Mouse (Mus musculus) spleen, postnatal 36 days (tissue): ENCODE measurements around the gene Fbxl17.

Source experiments
- DNase-seq, 2 experiments: peaks; one replicate each; pipeline ENCODE4 v3.0.0; 2022; ENCODE audit warnings: low spot score in 2 of 2, mixed read lengths in 1 of 2

Fbxl17 gene

GRCm38 (mm10) chr17:63402741-63403681, 96.8 kb downstream of the Fbxl17 start:
- peak in 1 of 2 experiments; percentile 15 for DNase-seq

GRCm38 (mm10) chr17:63402170-63402569, 97.6 kb downstream of the Fbxl17 start:
- peak in 1 of 2 experiments; percentile 23 for DNase-seq

DNA sequence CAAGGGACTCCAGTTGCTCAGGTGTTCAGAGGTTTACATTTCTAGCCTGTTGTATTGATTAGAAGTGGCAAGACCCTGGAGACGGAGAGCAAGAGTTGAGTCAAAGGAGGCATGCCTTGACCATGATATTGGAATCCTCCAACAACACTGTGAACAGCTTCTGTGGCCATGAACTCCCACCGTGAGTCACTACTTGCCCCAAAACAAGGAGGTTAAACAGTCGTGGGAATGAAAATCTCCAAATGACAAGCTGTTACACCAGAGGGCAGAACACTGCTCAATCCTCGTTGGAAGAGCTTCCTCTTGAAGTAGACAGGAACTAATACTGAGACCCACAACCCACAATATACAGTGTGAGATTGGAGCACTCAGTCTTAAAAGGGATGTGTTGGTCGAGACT, 99.2 kb downstream of the Fbxl17 start:
- DNase-seq = no peak

- DNase-seq = no peak
Observed at GRCm38 (mm10) chr17:63399816-63400215, 100.0 kb downstream of the Fbxl17 start.

GRCm38 (mm10) chr17:63391506-63391905, 108.3 kb downstream of the Fbxl17 start:
- no peak for DNase-seq

DNA sequence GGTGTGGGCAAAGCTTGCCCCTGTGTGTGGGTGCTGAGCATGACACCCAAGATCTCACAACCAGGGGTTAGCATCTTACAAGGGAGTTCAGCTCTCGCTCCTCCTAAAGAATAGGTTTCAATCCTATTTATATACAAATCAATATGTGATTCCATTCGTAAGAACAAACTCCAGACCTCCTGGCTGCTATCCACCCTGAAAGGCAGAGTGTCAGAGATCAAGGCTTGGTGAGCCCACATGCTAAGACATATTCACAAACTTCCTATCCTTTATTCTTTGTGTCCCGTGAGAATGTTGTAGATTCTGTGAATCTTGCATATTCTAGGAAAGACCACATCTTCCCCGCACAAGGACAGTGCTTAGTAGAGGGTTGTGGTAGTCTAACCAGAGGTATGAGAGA, 108.9 kb downstream of the Fbxl17 start:
- DNase-seq = no peak

GRCm38 (mm10) chr17:63370977-63371376, 128.8 kb downstream of the Fbxl17 start:
- DNase-seq = no peak

GRCm38 (mm10) chr17:63369631-63370310, 130.0 kb downstream of the Fbxl17 start:
- DNase-seq = peak; percentile 45 to 58

- no peak for DNase-seq
Observed at GRCm38 (mm10) chr17:63367476-63367875, 132.3 kb downstream of the Fbxl17 start.

GRCm38 (mm10) chr17:63366045-63366444, 133.8 kb downstream of the Fbxl17 start:
- no peak for DNase-seq

GRCm38 (mm10) chr17:63364605-63365004, 135.2 kb downstream of the Fbxl17 start:
- no peak for DNase-seq

- DNase-seq = peak; percentile 36
Observed at GRCm38 (mm10) chr17:63362196-63362595, 137.6 kb downstream of the Fbxl17 start.

- no peak for DNase-seq
Observed at GRCm38 (mm10) chr17:63361679-63362078, 138.1 kb downstream of the Fbxl17 start.

DNA sequence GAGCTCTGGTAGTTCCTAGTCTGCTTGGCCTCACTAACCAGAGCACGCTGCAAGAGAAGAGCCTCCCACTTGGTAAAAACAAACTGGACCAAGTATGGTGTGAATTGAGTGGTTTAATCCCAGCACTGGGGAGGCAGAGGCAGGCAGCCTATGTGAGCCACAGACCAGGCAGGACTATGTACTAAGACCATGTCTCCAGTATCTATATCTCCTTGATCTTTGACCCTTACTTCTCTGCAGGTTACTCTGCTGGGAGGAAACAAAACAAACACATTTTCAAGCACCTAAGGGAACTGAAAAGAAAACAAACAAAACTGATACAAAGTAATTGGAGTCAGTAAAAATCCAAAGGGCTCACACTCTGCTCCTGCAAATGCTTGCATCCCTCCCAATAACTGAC, 141.0 kb downstream of the Fbxl17 start:
- DNase-seq = no peak

DNA sequence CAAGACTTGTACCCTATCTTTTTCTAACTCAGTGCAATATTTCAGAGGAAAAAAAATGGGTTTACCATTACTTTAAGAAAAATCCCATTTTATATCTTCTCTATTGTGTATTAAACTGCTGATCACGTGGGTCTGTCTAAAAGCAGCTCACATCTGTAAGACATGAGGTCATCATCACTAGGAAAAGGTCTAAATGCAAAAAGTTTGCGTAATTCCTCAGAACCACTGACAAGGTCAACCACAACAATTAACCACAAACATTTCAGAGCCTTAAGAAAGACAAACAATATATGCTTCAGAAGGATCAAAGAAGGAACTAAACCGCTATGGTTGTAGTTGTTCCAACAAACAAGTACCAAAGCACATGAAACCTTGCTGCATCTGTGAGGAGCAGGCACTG, 143.6 kb downstream of the Fbxl17 start:
- DNase-seq = no peak

DNA sequence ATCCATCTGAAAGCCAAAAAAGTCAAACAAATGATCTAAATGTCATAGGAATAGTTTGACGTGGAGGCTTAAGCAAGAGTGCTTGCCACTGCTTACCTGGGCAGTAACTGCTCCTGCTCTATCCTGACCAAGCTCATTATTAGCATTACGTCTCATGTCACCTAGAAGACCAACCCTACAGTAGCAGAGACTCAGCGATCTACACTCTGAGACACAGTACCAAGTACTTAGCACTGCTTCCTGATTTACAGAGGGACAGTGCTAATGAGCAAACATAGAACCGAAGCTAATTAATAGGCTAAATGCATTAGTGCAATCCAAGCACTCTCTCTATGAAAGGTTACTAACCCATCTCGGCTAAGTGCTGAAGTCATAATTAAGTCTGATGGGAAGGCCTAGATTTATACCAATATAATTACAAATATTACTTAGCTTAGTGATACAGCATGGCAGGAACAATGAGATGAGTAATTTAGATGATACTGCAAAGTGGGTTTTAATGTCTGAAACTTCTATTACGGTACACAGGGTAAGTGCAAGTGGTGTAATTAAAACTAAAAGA, 147.1 kb downstream of the Fbxl17 start:
- no peak for DNase-seq

- no peak for DNase-seq
Observed at GRCm38 (mm10) chr17:63351682-63352081, 148.1 kb downstream of the Fbxl17 start.

DNA sequence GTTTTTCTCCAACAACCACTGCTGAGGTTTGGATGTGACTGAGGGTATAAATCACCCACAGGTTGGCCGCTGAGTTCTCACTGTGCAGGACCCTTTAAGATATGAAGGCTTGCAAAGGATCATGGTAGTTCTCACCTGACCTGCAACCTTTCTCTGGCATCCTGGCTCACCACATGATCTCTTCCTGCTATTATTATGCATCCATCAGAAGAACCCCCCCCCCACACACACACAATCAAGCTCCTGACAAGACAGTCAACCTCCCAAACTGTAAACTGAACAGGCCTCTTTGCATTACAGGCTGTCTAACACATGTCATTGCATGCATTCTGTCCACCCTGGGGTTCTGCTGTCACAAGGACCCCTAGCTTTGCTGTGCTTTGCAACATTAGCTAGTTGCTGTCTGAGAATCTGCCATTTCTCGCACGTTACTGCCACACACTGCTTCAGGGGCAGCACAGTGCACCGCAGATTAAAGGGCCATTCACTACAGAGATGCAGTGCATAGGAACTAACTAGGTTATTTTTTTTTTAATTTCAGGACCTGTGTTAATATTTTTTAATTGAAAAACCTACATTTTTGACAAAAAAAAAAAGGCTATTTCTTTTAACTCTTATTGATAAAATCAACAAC, 148.8 kb downstream of the Fbxl17 start:
- no peak for DNase-seq

- no peak for DNase-seq
Observed at GRCm38 (mm10) chr17:63344101-63344500, 155.7 kb downstream of the Fbxl17 start.

DNA sequence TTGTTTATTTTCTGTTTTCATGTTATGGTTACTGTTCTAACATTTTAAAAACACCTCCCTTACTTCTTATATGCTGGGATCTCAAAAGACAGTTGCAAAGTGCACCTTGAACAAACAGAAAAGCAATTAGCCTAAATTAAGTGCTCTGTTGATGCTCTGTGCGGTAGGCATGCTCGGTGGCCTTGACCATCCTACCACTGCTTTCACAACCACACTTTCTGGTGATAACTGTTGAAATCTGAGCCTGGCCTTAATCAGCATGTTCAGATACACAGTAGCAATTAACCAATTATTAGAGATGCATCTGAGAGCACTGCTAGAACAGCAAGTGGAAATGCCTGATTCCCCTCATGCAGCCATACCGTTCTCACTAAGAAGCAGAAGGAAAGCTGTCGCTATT, 156.7 kb downstream of the Fbxl17 start:
- DNase-seq = no peak

DNA sequence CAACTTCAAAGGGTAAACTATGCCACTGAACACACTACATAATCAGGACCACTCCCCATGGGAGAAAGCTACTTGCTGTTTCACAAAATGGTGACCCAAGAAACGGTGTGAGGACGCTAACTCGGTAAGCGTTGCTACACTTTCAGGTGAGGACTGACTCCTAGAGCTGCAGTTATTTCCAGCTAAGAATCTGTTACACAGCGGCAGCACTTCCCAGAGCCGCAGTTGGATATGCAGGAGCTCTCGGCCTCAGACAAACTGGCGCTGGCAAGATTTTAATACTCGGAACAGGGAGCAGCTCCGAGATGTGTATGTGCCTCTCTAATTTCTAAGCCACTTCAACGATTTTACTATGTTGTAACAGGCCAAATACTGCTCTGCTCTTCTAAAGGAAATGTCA, 157.4 kb downstream of the Fbxl17 start:
- no peak for DNase-seq

DNA sequence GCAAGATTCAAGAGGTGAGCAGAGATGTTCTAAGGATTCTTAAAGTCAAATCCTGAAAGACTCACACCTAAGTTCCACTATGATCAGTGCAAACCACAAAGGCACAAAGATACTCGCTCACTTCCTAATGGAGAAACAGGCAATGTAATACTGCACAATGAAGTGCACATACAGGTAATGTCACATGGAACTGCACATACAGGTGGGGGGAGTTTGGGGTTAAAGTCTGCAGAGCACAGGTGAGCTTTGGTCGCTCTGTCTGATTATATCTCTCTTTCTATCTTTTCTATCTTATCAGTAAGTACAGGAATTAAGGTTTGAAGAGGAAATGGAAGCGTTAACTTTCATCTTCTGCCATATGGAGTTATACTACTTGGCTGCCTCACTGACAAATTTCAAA, 158.6 kb downstream of the Fbxl17 start:
- DNase-seq = no peak
